ENCODE assay signal across 9 mouse cellular contexts in genomic region chr4:137469081-137469844, GRCm38 (mm10). TPM values are rescaled to one million over a fixed set of nuclear protein-coding genes. Genes with fewer than 3 reads are reported as not detected.
DNase-seq lines count a peak whose midpoint lies in the region; ATAC-seq and TF ChIP-seq lines count a peak whose summit lies in the region.
"Had no signal": no experiment of that assay in that cellular context is flagged by ENCODE, and none has a peak within 500 bp of the region (broad histone marks: within the 10 kb centered on the region; RNA-seq: fewer than 3 reads in every experiment).

No protein-coding gene starts in this region.

- DNase-seq in adrenal gland, adult (ENCODE audit: inconsistent age in 2 of 2, low spot score in 1 of 2) = peak; percentile 48 to 90
- DNase-seq in adrenal gland, postnatal 25 days = no peak
- DNase-seq in ES-CJ7 (ENCODE audit: low read depth, low spot score) = peak; percentile 71
- peak; percentile 59 to 73 for DNase-seq in kidney, postnatal 25 days
- DNase-seq in layer of hippocampus, adult 11-12 months (ENCODE audit: low spot score) = no peak
- DNase-seq in left cerebral cortex, postnatal 25 days (ENCODE audit: low spot score in 2 of 2) = no peak

- H3K4me2 ChIP-seq in heart, embryonic 11.5 days = peak overlapping the region; percentile 75
- H3K4me2 ChIP-seq in myocyte (ENCODE audit: low read depth) = peak overlapping the region; percentile 97

- ATAC-seq in heart, embryonic 11.5 days (replicated peaks; ENCODE audit: insufficient number of reproducible peaks, low FRiP score, low TSS enrichment) = no peak

- no peaks in the 10 kb centered on the region for H3K36me3 ChIP-seq in heart, embryonic 11.5 days (ENCODE audit: control insufficient read depth, insufficient read depth, low read length)
- no peaks in the 10 kb centered on the region for H3K36me3 ChIP-seq in myocyte (ENCODE audit: control insufficient read depth, insufficient read depth)

- no peak for TF ChIP-seq POLR2A in myocyte (IDR thresholded peaks at IDR 0.05; ENCODE audit: insufficient read length, low read depth)

- H3K79me2 ChIP-seq in myocyte (ENCODE audit: control insufficient read depth, insufficient read depth) = peaks cover 53% of the 10 kb centered on the region

- WGBS in heart, embryonic 11.5 days (ENCODE audit: insufficient replicate concordance) = 1% methylated on average over 20 of the region's 20 CpGs

- H3K9ac ChIP-seq in heart, embryonic 11.5 days (ENCODE audit: low read depth, low read length) = peak overlapping the region; percentile 97

- H3K4me1 ChIP-seq in heart, embryonic 11.5 days (ENCODE audit: control insufficient read depth, insufficient read depth, low read length) = peaks cover 65% of the 10 kb centered on the region

- intact Hi-C loops in left cerebral cortex, postnatal 25 days (cut with DNase I) = no loop called here

- no peaks in the 10 kb centered on the region for H3K9me3 ChIP-seq in heart, embryonic 11.5 days (replicated peaks; ENCODE audit: control insufficient read depth, low read length)

- H3K27ac ChIP-seq in heart, embryonic 11.5 days (ENCODE audit: low read depth, low read length) = peak overlapping the region; percentile 87

- H3K27me3 ChIP-seq in heart, embryonic 11.5 days (ENCODE audit: control insufficient read depth, insufficient read depth, low read length) = no peaks in the 10 kb centered on the region
- H3K27me3 ChIP-seq in myocyte (ENCODE audit: control insufficient read depth, insufficient read depth, insufficient read length) = no peaks in the 10 kb centered on the region

- peak overlapping the region; percentile 85 for H3ac ChIP-seq in myocyte (ENCODE audit: control insufficient read depth, insufficient read length)

- H3K4me3 ChIP-seq in heart, embryonic 11.5 days (ENCODE audit: low read depth, low read length) = peak overlapping the region; percentile 94
- peak overlapping the region; percentile 97 for H3K4me3 ChIP-seq in myocyte

TF ChIP-seq in myocyte, 11 proteins besides CTCF, POLR2A, EP300 and RAD21:
- TF ChIP-seq MYOD1 (IDR thresholded peaks at IDR 0.05; ENCODE audit: control insufficient read depth in 1 of 3, insufficient read length in 2 of 3, low read depth in 2 of 3) (no peak), TCF3 (IDR thresholded peaks at IDR 0.05; ENCODE audit: insufficient read length, low read depth) (no peak), POLR2AphosphoS2 (IDR thresholded peaks at IDR 0.05; ENCODE audit: insufficient read length, low read depth) (no peak), MAX (IDR thresholded peaks at IDR 0.05; ENCODE audit: low read depth) (no peak), TCF12 (IDR thresholded peaks at IDR 0.05; ENCODE audit: insufficient read depth, poor library complexity, severe bottlenecking) (no peak), E2F4 (IDR thresholded peaks at IDR 0.05; ENCODE audit: insufficient read depth) (no peak), MYOG (IDR thresholded peaks at IDR 0.05; ENCODE audit: control insufficient read depth in 1 of 3, insufficient read depth in 1 of 3, insufficient read length in 2 of 3, low read depth in 2 of 3) (no peak), USF1 (IDR thresholded peaks at IDR 0.05; ENCODE audit: low read depth) (no peak), SRF (IDR thresholded peaks at IDR 0.05; ENCODE audit: control insufficient read depth, insufficient read length, low read depth) (no peak), CEBPB (IDR thresholded peaks at IDR 0.05; ENCODE audit: insufficient read depth, poor library complexity, severe bottlenecking) (no peak), REST (IDR thresholded peaks at IDR 0.05; ENCODE audit: insufficient read depth, insufficient read length) (no peak)

RNA-seq across cellular contexts. Expression of gene Hspg2, which starts 0.7 kb away (rescaled TPM):
- total RNA-seq in adrenal gland, postnatal 25 days (2021) = 177 and 197 TPM in 2 replicates
- polyA plus RNA-seq in heart, embryonic 11.5 days (2014; fragmentation: Nextera tagmentation; extraction: Ambion mirVana) = 55.5 and 56.4 TPM in 2 replicates
- 209 TPM for polyA plus RNA-seq in myocyte (2012; fragmentation: generic; extraction: Trizol)
- total RNA-seq in left cerebral cortex, postnatal 25 days (2021) = 1 to 10 TPM; 6.2 to 6.4 TPM

RNA-seq across cellular contexts. Expression of gene 1700013G24Rik, which starts 16.2 kb away (rescaled TPM):
- not detected in 2 replicates for total RNA-seq in adrenal gland, postnatal 25 days (2021)
- not detected in 2 replicates for polyA plus RNA-seq in heart, embryonic 11.5 days (2014; fragmentation: Nextera tagmentation; extraction: Ambion mirVana)
- 0.55 TPM for polyA plus RNA-seq in myocyte (2012; fragmentation: generic; extraction: Trizol)
- total RNA-seq in left cerebral cortex, postnatal 25 days (2021) = not detected
- total RNA-seq: gastrocnemius, postnatal 36 days had no signal

RNA-seq across cellular contexts. Expression of gene Cela3b, which starts 38.9 kb away (rescaled TPM):
- not detected in 2 replicates for total RNA-seq in adrenal gland, postnatal 25 days (2021)
- polyA plus RNA-seq in heart, embryonic 11.5 days (2014; fragmentation: Nextera tagmentation; extraction: Ambion mirVana) = not detected in 2 replicates
- 0.38 TPM for polyA plus RNA-seq in myocyte (2012; fragmentation: generic; extraction: Trizol)
- total RNA-seq in left cerebral cortex, postnatal 25 days (2021) = not detected
- total RNA-seq: gastrocnemius, postnatal 36 days had no signal

RNA-seq across cellular contexts. Expression of gene Cela3a, which starts 59.7 kb away (rescaled TPM):
- not detected in 2 replicates for total RNA-seq in adrenal gland, postnatal 25 days (2021)
- polyA plus RNA-seq in heart, embryonic 11.5 days (2014; fragmentation: Nextera tagmentation; extraction: Ambion mirVana) = not detected in 2 replicates
- polyA plus RNA-seq in myocyte (2012; fragmentation: generic; extraction: Trizol) = 0.14 TPM
- total RNA-seq in left cerebral cortex, postnatal 25 days (2021) = not detected
- total RNA-seq: gastrocnemius, postnatal 36 days had no signal

Comparison
In these comparisons a context has a peak if more than half of its experiments do, and no peak if none do; other contexts are left out.
1. DNase-seq: peak in adrenal gland, adult (2 of 2), ES-CJ7 (single experiment) and kidney, postnatal 25 days (2 of 2); none in adrenal gland, postnatal 25 days (single experiment), layer of hippocampus, adult 11-12 months (single experiment) and left cerebral cortex, postnatal 25 days (0 of 2).
2. RNA of gene Hspg2, which starts 0.7 kb away (total RNA-seq): 177 to 197 TPM in adrenal gland, postnatal 25 days; 6.2 to 6.4 TPM in left cerebral cortex, postnatal 25 days; every median in the first group is over 10 times any median in the second.